ENCODE assay signal across 8 mouse cellular contexts in the genomic region with DNA sequence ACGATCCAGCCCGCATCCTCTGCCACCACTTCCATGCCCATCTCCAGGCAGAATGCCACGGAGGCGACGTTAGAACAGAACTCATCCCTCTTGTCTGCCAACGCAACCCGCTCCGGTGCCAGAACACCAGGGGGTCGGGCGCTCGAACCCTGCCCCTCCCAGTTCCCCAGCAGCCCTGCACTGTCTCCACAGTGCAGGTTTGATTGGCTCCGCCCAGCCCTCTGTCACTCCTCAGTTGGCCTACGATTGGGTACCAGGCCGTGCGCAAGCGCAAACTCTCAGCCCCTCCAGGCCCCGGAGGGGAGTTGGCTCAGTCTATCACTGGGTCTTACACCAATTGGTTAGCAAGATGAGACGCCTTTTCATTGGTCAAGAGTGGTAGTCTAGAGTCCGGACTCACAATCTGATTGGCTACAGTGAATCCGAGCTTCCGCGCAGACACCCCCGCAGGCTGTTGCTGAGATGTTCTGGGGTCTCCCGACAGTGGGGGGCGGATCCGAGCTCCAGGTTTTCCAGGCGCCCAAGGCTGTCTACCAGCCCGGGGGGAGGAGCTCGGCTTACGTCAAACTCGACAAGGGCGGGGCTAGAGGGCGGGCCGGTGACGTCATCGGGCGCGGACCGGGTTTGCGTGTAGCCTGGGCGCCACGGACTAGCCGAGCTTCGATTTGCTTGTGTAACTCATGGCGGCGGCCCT. TPM values are rescaled to one million over a fixed set of nuclear protein-coding genes. Genes with fewer than 3 reads are reported as not detected.
A peak's percentile ranks its signal among the peaks of the same experiment; 100 is the strongest.
DNase-seq lines count a peak whose midpoint lies in the region; ATAC-seq and TF ChIP-seq lines count a peak whose summit lies in the region.

No protein-coding gene starts in this region.

- no peaks in the 10 kb centered on the region for H3K4me1 ChIP-seq in embryonic facial prominence, embryonic 11.5 days (ENCODE audit: control insufficient read depth, insufficient read depth, low read length)
- peaks cover 13% of the 10 kb centered on the region; the same call in 1 of the 2 replicates for H3K4me1 ChIP-seq in limb, embryonic 10.5 days
- peaks cover 38% of the 10 kb centered on the region for H3K4me1 ChIP-seq in midbrain, embryonic 13.5 days (replicated peaks)
- H3K4me1 ChIP-seq in spleen, adult 2 months (ENCODE audit: control insufficient read depth, insufficient read depth, insufficient read length): no peaks in the 10 kb centered on the region

- H3K27ac ChIP-seq in embryonic facial prominence, embryonic 11.5 days (replicated peaks; ENCODE audit: low read depth, low read length): peak overlapping the region; percentile 81
- H3K27ac ChIP-seq in limb, embryonic 10.5 days: peak overlapping the region; percentile 95
- H3K27ac ChIP-seq in midbrain, embryonic 13.5 days: peak overlapping the region; percentile 98
- H3K27ac ChIP-seq in spleen, adult 2 months (ENCODE audit: insufficient read depth, low read length): peak overlapping the region; percentile 99

- TF ChIP-seq POLR2A in spleen, adult 2 months (IDR thresholded peaks at IDR 0.05; ENCODE audit: low read depth, low read length): peak; percentile 59

- peak overlapping the region; percentile 69 for H3K9ac ChIP-seq in embryonic facial prominence, embryonic 11.5 days (replicated peaks; ENCODE audit: low read length)
- peak overlapping the region; percentile 79 for H3K9ac ChIP-seq in midbrain, embryonic 13.5 days (replicated peaks)

- peak; percentile 98 for ATAC-seq in embryonic facial prominence, embryonic 11.5 days (replicated peaks; ENCODE audit: insufficient number of reproducible peaks, low FRiP score, low TSS enrichment, low read depth)
- peak; percentile 67 for ATAC-seq in granulocyte monocyte progenitor cell, adult 5-6 weeks (replicated peaks; ENCODE audit: poor library complexity, severe bottlenecking)
- ATAC-seq in midbrain, embryonic 13.5 days: peak; percentile 97

- TF ChIP-seq CTCF in spleen, adult 2 months (IDR thresholded peaks at IDR 0.05; ENCODE audit: extremely low read depth, insufficient read depth, insufficient read length, insufficient replicate concordance): no peak

- DNase-seq in urinary bladder, adult 18-20 months (ENCODE audit: low spot score in 2 of 2): peak; percentile 96 to 97
- no peak for DNase-seq in urinary bladder, adult 2 months (ENCODE audit: low spot score)
- DNase-seq in embryonic facial prominence, embryonic 11.5 days (ENCODE audit: low spot score): peak; percentile 98
- DNase-seq in kidney, adult 11 months: peak; percentile 98
- peak; percentile 100 for DNase-seq in limb, embryonic 10.5 days (ENCODE audit: low spot score)
- DNase-seq in spleen, adult 2 months (ENCODE audit: low read depth in 1 of 2, low spot score in 2 of 2): peak; percentile 94 to 98

- H3K4me3 ChIP-seq in embryonic facial prominence, embryonic 11.5 days (ENCODE audit: low read depth, low read length): peak overlapping the region; percentile 78
- H3K4me3 ChIP-seq in limb, embryonic 10.5 days: peak overlapping the region; percentile 80
- peak overlapping the region; percentile 84 for H3K4me3 ChIP-seq in midbrain, embryonic 13.5 days (replicated peaks)
- peak overlapping the region; percentile 82 for H3K4me3 ChIP-seq in spleen, adult 2 months (ENCODE audit: extremely low read depth, insufficient read depth, insufficient read length)

- 0% methylated on average over 46 of the region's 46 CpGs for WGBS in embryonic facial prominence, embryonic 11.5 days
- under 1% methylated on average over 46 of the region's 46 CpGs for WGBS in limb, embryonic 10.5 days
- under 1% methylated on average over 45 of the region's 46 CpGs for WGBS in midbrain, embryonic 13.5 days
- WGBS in spleen, adult 2 months: under 1% methylated on average over 46 of the region's 46 CpGs

- H3K36me3 ChIP-seq in embryonic facial prominence, embryonic 11.5 days (replicated peaks; ENCODE audit: control insufficient read depth, insufficient read depth, low read depth, low read length): no peaks in the 10 kb centered on the region
- H3K36me3 ChIP-seq in limb, embryonic 10.5 days: peaks cover 5% of the 10 kb centered on the region; the same call in 1 of the 2 replicates
- H3K36me3 ChIP-seq in midbrain, embryonic 13.5 days: peaks cover 5% of the 10 kb centered on the region; the same call in 1 of the 2 replicates
- no peaks in the 10 kb centered on the region for H3K36me3 ChIP-seq in spleen, adult 2 months (ENCODE audit: control insufficient read depth, insufficient read depth, low read length)

- peak overlapping the region; percentile 78 for H3K4me2 ChIP-seq in embryonic facial prominence, embryonic 11.5 days (ENCODE audit: low read depth, low read length)
- H3K4me2 ChIP-seq in midbrain, embryonic 13.5 days (replicated peaks): peak overlapping the region; percentile 73

- no peaks in the 10 kb centered on the region for H3K9me3 ChIP-seq in embryonic facial prominence, embryonic 11.5 days (replicated peaks; ENCODE audit: control insufficient read depth, low read length)
- H3K9me3 ChIP-seq in limb, embryonic 10.5 days (replicated peaks): no peaks in the 10 kb centered on the region
- H3K9me3 ChIP-seq in midbrain, embryonic 13.5 days: no peaks in the 10 kb centered on the region

- H3K27me3 ChIP-seq in embryonic facial prominence, embryonic 11.5 days (ENCODE audit: control insufficient read depth, insufficient read depth, low read length): no peaks in the 10 kb centered on the region
- H3K27me3 ChIP-seq in limb, embryonic 10.5 days (ENCODE audit: low read depth, poor library complexity, severe bottlenecking): no peaks in the 10 kb centered on the region
- H3K27me3 ChIP-seq in midbrain, embryonic 13.5 days: no peaks in the 10 kb centered on the region
- H3K27me3 ChIP-seq in spleen, adult 2 months (ENCODE audit: control insufficient read depth, insufficient read depth, low read length): peaks cover 3% of the 10 kb centered on the region; the same call in 1 of the 2 replicates

RNA-seq across cellular contexts. Expression of gene Rap2a, which starts 0.8 kb away (rescaled TPM):
- polyA plus RNA-seq in urinary bladder, adult 2 months (2012; rRNA removed): 21.0 and 23.5 TPM in 2 replicates
- 13.7 and 15.4 TPM in 2 replicates for polyA plus RNA-seq in embryonic facial prominence, embryonic 11.5 days (2014; fragmentation: Nextera tagmentation; extraction: Ambion mirVana)
- total RNA-seq in granulocyte monocyte progenitor cell, adult 5-6 weeks (2014; fragmentation: Nextera tagmentation): 5.6 and 10.7 TPM in 2 replicates
- total RNA-seq in granulocyte monocyte progenitor cell, adult 5-6 weeks (2017): 6.1 and 6.3 TPM in 2 replicates
- 7.9 and 8.9 TPM in 2 replicates for polyA plus RNA-seq in limb, embryonic 10.5 days (2016; fragmentation: Nextera tagmentation; extraction: Ambion mirVana)
- polyA plus RNA-seq in midbrain, embryonic 13.5 days (2015; fragmentation: Nextera tagmentation; extraction: Ambion mirVana): 11.9 and 14.8 TPM in 2 replicates
- 9.1 and 9.4 TPM in 2 replicates for polyA plus RNA-seq in spleen, adult 2 months (2012; rRNA removed)
